Mouse (Mus musculus): Measurements from ENCODE around the gene Osbp2. TPM values are rescaled to one million over a fixed set of nuclear protein-coding genes. Genes with fewer than 3 reads are reported as not detected.

Osbp2 gene
- total RNA-seq, 2 experiments from 2014 or later = 1.1 to 1.3 TPM

DNA sequence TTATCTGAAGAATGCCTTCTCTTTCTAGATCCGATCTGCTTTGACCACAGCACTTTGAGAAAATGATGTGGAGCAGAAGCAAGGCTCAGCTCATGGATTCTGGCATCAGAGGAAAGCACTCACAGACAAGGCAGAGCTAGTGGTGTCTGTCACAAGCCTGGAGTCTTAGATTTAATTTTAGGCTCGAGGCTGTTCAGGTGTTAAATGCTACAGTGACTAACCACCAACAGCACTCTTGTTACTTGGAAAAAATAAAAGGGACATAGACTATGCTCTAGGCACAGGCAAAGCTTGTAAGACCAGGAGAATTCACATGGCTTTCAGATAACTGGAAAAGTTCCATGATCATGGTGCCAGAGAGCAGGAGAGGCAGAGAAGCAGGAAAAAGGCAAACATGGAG lies 40.3 kb downstream of the Osbp2 start:
- no peak for DNase-seq (ENCODE audit: low spot score)

DNA sequence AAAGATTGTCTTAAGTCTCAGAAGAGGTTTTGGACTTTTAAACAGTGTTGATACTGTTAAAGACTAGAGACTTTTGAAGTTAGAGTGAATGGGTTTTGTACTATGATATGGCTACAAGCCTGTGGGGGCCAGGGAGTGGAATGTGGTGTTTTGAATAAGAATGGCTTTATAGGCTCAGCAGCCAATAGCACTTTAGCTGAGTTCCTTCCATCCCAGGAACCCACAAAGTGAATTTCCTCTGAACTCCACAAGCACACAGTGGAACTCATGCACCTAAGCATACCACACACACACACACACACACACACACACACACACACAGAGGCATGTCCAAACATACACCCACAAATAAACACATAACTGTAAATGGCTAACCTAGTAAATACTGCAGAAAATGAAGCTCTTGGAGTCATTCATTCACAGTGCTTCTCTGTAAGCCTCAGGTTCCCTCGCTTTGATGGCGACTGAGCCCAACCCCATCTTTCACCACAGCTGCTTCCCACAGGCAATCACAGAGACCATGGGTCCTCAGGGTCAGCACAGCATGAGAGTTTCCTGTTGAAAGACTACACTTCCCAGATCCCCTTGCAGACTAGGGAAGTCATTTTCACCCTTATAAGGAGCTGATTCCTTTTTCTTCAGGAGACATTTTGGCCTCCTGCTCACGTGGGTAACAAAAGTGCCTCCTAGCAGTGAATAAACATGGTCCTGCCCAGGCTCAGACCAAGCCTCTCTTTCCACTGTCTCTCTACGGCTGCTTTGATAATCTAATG lies 45.5 kb downstream of the Osbp2 start:
- DNase-seq (ENCODE audit: low spot score) = no peak

DNA sequence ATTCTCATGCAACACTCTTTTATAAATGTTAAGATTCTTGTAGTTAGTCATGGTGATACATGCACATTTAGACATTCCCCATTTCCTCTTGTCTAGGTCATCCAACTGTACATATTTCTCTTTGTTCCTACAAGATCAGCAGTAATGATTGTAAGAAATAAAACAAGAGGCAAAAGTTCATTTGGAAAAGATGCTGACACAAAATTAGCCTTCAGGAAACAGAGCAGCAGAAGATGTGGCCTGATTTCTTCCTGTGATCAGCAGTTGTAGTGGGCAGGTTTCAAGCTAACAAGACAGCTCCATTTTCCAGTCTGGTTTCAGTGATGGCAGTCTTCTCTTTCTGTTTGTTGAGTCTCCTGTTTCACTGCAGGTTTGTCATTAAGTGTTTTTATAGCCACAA lies 47.8 kb downstream of the Osbp2 start:
- no peak for DNase-seq (ENCODE audit: low spot score)

DNA sequence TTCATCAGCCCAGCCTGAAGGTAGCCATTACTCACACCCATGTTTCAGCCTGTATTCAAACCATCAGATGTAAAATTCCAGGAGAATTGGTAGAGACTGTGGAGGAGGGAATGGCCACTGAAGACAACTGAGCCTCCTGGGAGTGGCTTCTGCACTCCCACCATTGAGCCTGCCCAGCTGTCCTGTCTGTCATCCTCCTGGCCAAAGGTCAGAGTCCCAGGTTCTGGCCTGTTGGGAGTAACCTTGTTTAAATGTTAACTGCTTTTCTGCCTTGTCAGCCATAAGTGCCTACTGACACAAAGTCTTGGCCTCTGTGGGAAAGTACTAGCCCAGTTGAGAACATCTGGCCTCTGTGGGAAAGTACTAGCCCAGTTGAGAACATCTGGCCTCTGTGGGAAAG lies 50.4 kb downstream of the Osbp2 start:
- no peak for DNase-seq (ENCODE audit: low spot score)

DNA sequence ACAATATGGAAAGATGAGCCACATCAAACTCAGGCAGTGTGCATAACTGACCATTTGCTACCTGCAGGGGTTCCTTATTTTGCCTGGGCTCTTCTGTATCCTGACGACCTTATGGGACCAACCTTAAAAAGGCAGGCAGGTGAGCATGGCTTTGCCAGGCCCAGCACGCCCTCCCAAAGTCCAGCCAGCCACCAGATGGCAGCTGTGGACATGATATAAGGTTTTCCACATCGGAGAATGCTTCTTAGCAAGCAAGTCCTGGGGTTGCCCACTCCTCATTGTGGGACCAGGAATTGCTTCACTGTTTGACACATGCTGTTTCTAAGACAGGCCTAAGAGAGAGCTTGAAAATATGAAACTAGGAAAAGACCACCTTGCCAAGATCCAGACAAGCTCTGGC lies 55.5 kb downstream of the Osbp2 start:
- DNase-seq (ENCODE audit: low spot score) = no peak

DNA sequence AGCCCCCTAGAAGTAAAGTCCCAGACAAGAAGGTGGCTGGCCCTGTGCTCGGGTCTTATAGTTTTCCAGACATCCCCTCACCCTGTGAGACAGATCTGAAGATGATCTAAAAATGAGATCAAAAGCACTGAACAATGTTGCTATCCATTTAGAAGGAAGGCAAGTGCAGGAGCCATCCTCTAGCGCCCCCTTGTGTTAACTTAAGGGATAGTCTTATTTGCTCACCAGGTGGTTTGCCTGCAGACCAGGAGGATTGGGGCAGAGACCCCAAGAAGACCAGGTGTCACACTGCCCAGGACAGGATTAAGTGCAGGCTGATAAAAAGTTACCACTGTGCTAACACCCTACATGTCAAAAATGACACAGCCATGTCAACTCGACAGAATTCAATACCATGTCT lies 58.3 kb downstream of the Osbp2 start:
- peak; percentile 9 for DNase-seq (ENCODE audit: low spot score)

DNA sequence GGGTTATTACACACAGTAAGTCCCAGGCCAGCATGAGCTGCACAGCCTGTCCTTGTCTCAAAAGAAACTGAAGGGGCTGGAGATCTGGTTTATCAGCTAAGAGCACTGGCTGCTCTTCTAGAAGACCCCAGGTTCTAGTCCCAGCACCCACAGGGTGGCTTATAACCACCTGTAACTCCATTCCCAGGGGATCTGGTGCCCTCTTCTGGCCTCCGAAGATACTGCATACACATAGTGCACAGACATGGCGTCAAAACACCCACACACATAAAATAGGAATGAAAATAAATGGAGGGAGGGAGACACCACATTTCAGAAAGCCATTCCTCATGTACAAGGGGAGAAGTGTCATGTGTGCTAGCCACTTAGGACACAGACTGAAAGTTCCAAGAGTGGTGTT lies 59.1 kb downstream of the Osbp2 start:
- no peak for DNase-seq (ENCODE audit: low spot score)

DNA sequence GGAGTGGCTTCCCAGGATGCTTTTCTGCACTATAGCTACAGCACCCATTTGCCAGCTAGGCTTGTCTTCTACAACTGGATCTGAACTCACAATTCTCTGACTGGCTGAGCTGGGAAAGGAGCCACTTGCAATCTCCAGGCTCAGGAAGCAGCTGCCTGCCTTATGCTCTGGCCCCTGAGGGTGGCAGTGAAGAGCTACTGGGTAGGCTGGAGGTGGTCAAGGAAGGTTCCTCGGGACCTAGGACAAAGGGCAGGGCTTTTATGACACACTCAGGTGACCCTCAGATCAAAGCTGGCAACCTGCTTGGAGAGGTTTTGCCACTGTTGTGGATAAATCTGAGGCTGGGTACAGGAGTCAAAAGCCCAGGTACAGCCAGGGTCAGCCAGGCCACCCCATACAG lies 61.6 kb downstream of the Osbp2 start:
- no peak for DNase-seq (ENCODE audit: low spot score)

DNA sequence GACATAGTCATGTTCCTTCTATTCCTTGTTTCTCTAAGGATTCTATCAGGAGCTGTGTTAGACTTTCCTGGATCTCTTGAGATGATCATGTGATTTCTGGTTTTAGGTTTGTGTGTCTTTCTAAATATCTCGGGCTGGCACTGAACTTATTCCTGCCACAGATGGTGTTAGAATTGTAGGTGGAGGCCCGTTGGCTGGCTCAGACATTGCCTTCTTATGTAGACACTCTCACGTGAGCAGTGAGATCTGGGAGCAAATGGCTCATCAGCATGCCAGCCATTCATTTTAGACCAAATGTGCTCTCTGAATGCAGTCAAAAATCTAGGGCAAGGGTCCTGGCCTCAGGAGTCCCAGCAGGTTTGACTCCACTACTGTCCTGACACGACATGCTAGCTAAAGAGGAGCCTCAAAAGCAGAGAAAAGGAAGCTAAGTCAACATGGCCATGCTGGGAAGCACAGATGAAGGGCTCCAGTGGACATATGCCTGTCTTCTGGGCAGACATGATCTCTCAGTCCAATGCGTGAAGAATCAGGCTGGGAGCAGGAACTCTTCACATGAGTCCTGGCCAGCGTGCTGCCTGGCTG lies 66.0 kb downstream of the Osbp2 start:
- no peak for DNase-seq (ENCODE audit: low spot score)

DNA sequence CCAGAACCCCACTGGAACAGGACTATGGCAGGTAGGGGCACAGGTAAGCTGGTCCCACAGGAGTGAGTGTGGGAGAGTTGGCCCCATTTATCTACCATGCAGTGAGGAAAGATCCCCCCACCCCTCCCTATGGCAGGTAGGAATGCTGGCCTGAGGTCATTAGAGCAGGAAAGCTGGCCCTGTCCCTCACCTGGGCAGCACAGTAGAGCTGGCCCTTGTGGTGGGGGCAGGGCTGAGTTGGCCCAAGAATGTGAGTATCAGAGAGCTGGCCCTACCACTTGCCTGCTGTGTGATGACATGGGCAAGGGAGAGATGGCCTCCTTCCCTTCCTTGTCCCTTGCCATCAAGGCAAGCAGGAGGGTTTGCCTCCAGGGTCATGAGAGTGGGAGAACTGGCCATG lies 73.0 kb downstream of the Osbp2 start:
- no peak for DNase-seq (ENCODE audit: low spot score)

DNA sequence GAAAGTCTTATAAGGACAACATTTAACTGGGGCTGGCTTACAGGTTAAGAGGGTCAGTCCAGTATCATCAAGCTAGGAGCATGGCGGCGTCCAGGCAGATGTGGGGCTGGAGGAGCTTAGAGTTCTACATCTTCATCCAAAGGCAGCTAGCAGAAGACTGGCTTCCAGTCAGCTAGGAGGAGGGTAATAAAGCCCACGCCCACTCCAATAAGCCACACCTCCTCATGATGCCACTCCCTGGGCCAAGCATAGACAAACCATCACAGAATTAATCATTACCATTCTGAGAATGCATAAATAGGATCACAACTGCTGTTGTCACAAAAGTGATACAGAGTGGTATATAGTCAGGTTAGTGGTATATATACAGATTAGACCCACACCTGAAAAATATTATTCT lies 73.8 kb downstream of the Osbp2 start:
- DNase-seq (ENCODE audit: low spot score) = no peak

DNA sequence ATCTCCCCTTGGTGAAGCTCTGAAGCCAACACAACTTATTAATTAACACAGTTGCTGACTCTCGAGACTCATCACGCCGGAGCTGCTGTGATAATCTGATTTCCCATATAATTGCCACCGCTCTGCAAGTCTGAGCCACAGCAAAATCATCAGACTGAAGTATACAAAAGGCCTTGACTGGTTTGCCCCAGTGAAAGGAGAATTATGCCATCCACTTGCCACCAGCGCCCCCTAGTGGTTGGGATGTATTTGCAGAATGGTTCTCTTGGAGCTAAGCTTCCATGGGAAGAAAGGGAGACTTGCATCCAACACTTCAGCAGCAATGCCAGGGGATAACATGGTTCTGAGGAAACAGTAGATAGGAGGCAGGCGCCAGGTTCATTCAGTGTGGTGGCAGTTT lies 77.1 kb downstream of the Osbp2 start:
- peak; percentile 82 for DNase-seq (ENCODE audit: low spot score)

DNA sequence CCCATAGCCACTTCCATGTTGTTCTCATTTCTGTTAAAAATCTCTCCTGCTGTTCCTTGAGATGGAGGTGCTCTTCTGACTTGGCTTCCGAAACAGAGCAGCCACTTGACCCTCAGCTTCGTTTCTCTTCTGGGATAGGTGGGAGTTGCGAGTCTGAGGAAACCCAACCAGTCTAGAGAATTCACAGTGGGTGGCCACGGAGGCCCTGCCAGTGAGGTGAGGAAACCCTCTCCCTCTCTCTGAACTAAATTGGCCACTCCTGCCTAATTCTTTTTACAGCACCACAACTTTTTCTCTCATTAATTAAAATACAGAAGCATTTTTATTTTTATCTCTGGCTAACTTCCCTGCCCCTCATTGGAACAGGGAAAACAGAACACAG lies 88.4 kb downstream of the Osbp2 start:
- no peak for DNase-seq (ENCODE audit: low spot score)

DNA sequence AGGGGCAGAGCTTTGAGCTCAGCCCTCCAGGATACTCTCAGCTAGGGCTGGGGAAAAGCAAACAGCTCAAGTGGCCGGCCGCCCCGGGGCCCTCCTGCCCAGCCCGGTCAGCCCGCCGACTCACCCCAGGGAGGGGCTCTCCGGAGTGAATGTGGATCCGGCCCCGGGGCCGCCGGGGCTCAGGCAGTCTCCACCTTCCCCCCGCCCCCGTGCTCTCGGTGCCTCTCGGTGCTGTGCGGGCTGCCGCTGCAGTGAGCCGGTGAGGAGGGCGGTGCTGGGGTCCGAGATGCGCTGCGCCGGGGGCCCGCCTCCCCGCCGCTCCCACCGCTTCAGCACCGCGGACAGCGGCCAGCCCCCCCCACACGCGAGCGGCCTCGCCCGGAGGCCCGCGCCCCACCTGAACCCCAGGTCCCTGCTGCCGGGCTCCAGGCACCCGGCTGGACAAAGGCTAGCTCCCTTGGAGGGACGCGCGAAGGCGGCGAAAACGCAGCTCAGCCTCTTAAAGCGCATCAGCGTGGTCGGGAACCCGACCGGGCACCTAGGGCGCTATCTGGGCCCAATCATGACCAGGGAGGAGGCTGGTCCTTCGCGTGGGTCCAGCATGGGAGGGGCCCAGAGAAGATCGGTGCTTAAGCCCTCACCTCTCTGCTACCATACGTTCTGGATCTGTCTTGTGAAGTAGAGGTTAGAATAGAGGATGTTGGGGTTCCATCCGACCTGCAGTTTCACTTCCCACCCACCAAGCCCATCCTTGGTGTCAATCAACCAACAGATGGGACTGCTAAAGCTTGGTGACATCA lies 89.0 kb downstream of the Osbp2 start:
- DNase-seq (ENCODE audit: low spot score) = no peak

DNA sequence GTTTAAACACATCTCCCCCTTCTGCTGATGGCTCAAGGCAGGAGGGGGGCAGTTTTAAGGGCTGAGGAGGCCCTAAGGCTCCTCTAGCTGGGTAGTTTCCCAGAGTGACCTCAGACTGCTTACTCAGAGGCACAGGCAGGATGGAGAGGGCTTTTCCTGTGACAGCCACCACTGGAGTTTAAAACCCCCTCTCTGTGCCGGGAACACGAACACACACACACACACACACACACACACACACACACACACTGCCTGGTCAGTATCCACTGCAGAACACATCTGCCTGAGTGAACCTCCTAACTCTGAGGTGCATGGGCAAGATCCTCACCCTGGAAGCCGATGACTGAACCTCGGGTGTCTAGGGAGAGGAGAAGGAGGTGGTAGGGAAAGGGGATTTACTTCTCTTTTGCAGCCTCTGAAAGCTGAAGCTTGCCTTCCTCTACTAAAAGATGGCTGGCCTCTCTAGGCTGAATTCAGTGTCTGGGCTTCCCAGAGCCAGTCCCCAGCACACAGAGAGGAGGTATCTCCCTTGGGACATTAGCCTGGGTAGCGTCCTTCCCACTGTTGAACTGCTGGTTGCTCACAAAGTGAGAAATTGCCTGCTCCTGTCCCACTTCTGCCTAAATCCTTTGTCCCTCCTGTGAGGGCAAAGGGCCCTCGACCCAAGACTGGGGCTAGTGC lies 89.8 kb downstream of the Osbp2 start:
- no peak for DNase-seq (ENCODE audit: low spot score)

DNA sequence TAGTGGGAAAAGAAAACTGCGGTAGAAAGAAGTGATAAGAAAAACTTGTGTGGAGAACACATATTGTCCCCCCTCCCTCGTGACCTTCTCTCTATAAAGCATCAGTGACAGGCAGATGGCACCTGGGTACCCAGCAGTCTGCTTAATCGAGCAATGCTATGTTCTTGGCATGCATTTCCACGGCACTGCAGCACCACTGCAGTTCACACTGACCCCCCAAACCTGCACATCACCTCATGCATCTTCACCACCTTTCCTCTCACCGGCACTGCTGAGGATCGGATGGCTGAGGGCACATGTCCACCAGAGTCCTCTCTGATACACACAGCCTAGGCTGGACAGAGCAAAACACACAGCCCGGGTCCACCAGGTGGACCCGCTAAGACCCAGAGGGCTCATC lies 90.6 kb downstream of the Osbp2 start:
- no peak for DNase-seq (ENCODE audit: low spot score)

DNA sequence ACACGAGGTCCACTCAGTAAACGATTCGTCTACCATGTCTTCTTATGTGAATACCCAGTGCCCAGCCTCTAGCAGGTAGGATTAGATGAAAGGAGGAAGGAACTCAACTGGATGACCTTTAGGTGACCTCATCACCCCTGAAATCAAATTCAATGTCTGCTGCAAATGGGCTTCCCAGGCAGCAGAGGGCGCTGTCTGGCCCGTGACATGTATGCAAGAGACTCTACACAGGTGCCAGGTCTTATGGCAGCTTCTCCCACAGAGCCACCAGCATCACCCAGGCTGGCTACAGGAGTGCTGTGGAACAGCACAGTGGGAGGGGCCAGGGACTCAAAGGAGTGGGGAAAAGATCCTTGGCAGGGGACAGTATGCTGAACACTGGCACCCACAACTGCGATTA lies 92.4 kb downstream of the Osbp2 start:
- DNase-seq (ENCODE audit: low spot score) = no peak

DNA sequence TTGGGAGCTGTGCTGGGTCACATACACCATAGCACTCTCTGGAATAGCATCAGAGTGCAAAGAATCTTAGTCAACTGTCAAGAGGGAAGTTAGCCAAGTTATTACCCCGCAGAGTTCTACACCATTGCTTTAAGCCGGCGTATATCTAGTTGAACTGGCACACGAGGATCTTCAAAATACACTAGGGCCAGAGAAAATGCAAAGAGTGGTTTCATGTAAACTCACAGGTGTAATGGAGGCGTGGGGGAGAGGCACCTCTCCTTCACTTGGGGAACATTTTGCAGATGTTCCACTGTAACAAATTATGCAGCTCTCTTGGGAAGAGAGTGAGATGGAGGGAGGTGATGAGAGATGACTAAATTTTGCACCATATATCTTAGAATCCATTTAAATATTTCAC lies 95.9 kb downstream of the Osbp2 start:
- DNase-seq (ENCODE audit: low spot score) = no peak

DNA sequence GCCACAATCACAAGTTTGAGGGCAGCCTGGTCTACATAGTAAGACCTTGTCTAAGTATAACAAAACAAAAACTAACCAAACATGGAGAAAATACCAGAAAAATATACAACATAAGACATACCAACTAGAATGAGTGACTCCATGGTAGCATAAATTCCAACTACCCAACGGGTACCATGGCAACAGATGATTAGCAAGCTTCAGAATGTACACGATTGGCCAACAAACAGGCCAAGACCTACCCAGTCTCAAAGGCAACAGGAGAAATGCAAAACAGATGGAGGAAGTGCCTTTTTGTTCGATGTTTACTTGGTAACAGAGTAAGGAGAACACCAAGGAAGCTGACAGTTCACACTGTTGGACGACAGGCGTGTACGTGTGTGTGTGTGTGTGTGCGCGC lies 96.7 kb downstream of the Osbp2 start:
- no peak for DNase-seq (ENCODE audit: low spot score)

DNA sequence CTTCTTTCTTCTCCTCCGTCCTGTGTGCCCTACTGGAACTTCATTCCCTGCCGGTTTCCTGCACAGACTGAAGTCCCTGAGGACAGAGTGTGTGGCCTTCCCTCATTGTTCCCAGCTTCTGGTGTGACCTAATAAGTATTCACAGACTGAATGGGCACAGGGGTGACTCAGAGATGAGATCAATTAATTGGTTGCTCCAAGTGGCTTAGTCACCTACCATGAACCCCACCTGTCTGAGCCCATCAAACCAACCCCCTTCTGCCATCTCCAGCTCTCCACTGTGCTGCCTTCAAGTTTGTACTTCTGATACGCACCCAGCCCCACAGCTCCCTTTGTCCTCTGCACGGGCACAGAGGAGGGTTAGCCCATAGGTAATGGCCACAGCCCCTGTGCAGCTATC lies 99.4 kb downstream of the Osbp2 start:
- DNase-seq (ENCODE audit: low spot score) = no peak

DNA sequence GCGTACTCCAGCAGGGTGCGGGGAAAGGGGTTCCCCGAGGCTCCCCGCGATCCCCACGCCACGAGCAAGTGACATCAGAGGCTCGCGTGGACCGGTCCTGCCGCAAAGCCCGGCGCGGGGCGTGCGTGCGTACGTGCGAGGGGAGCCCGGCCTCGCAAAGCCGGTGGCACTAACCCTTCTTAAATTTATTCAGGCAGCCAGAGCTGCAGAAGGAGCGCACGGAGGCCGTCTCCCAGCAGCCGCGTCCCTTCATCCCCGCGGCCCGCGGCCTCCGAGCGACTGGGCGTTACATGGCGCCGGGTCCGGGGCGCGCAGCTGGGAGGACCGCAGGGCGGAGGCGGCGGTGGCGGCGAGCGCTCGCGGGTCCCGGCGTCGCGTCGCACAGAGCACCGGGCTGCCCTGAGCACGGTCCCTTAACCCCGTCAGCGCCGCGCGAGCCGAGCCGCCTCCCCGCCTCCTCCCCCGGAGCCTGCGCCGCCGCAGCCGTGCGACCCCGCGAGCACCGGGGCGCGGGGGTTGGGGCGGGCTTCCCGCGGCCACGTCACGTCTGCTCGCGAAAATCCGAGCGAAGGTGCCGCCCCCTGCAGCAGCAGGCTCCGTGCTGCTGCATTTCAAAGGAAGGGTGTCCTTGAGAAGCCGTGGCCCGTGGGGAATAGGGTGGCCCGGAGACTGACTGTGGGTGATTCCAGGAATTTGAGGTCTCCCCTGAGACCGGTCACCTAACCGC lies 101.8 kb downstream of the Osbp2 start:
- no peak for DNase-seq (ENCODE audit: low spot score)

DNA sequence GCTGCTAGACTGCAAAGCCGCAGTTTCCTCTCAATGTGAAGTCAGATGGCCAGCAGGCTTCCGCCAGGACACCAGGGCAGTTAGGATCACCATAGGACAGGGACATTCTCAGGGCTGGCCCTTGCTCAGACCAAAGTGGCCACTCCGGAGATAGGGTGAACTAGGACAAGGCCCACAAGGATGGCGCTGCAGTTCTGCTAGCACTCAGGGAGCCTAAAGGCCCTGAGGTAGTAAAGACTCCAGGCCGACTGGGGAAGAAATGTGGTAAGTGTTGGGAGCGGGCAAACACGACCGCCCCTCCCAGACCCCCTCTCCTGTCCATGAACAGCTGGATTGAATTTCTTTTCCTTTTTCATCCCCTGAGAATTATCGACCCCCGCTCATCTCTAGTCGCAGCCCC lies 102.4 kb downstream of the Osbp2 start:
- DNase-seq (ENCODE audit: low spot score) = no peak

All from gastrocnemius, adult 18-20 months (tissue).